Mouse (Mus musculus): ENCODE results near the gene Hs6st3.

Hs6st3 gene

DNA sequence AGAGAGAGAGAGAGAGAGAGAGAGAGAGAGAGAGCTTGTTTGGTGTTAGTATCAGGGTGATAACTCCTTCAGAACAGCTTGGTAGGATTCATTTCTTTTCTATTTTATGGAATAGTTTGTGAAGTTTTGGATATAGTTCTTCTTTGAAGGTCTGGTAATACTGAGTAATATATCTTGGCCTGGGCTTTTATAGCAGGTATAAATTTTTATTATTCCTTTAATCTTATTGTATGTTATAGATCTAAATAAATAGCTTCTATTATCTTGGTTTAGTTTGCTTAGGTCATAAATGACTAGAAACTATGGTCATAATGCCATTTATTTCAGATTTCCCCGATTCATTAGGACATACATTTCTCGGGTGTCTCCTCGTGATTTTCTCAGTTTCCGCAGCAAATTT is 675.8 kb downstream of the Hs6st3 start:
- TF ChIP-seq CTCF (conservative IDR thresholded peaks at IDR 0.05; ENCODE audit: low read length) (no peak), POU5F1 (IDR thresholded peaks at IDR 0.05; ENCODE audit: borderline replicate concordance, low read length) (no peak), NANOG (IDR thresholded peaks at IDR 0.05; ENCODE audit: borderline replicate concordance, low read length) (no peak)
- no peak overlapping the region for H3K4me3 ChIP-seq (replicated peaks; ENCODE audit: low read length)
- no peaks in the 10 kb centered on the region for H3K4me1 ChIP-seq (replicated peaks; ENCODE audit: low read depth, low read length)
- H3K27me3 ChIP-seq (ENCODE audit: insufficient read depth, low read length), result no peaks in the 10 kb centered on the region
- H3K9me3 ChIP-seq (ENCODE audit: low read length), result no peaks in the 10 kb centered on the region
- H3K36me3 ChIP-seq (ENCODE audit: insufficient read depth, low read length), result no peaks in the 10 kb centered on the region

DNA sequence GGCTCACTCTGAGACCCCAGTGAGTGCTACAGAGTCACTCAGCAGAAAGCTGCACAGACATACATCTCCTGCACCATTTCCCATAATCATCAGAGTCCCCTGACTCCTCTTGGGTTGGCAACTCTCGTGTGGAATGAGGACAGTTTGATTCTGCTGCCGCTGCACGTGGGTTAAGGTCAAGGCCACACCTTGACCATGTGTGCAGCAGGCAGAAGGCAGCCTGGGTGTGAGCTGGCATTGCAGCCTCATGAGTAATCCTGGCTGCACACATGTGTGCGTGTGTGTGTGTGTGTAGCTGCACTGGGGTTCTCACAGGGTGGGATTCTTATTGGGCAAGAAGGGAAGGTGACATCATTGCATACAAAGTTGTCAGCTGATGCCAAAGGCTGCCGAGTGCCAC is 677.5 kb downstream of the Hs6st3 start:
- Histone ChIP-seq H3K36me3 (ENCODE audit: insufficient read depth, low read length) (no peaks in the 10 kb centered on the region), H3K9me3 (ENCODE audit: low read length) (no peaks in the 10 kb centered on the region), H3K27me3 (ENCODE audit: insufficient read depth, low read length) (no peaks in the 10 kb centered on the region), H3K4me1 (replicated peaks; ENCODE audit: low read depth, low read length) (no peaks in the 10 kb centered on the region), H3K4me3 (replicated peaks; ENCODE audit: low read length) (no peak overlapping the region)
- TF ChIP-seq NANOG (IDR thresholded peaks at IDR 0.05; ENCODE audit: borderline replicate concordance, low read length) (no peak), POU5F1 (IDR thresholded peaks at IDR 0.05; ENCODE audit: borderline replicate concordance, low read length) (no peak), CTCF (conservative IDR thresholded peaks at IDR 0.05; ENCODE audit: low read length) (no peak)

DNA sequence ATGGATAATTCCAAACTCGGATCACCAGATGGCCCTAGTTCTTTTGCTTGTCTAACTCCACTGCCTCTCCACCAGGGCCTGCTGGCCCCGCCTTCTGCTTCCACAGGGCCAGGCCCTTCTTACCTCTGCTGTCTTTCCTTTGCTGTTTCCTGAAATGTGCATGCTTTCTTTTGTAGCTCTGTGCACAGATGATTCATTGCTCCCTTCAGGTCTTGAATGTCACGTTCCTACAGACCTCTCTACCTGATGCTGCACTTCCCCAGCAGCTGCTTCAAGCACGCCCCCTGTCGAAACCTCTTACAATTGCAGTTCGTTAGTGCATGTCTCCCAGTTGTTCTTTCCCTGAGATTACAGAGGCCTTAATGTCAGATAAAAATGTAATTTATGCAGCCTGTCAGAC is 682.4 kb downstream of the Hs6st3 start:
- TF ChIP-seq CTCF (conservative IDR thresholded peaks at IDR 0.05; ENCODE audit: low read length), result peak; percentile 43
- no peak for TF ChIP-seq POU5F1 (IDR thresholded peaks at IDR 0.05; ENCODE audit: borderline replicate concordance, low read length)
- no peaks in the 10 kb centered on the region for H3K4me1 ChIP-seq (replicated peaks; ENCODE audit: low read depth, low read length)
- H3K36me3 ChIP-seq (ENCODE audit: insufficient read depth, low read length), result no peaks in the 10 kb centered on the region
- no peaks in the 10 kb centered on the region for H3K27me3 ChIP-seq (ENCODE audit: insufficient read depth, low read length)
- no peaks in the 10 kb centered on the region for H3K9me3 ChIP-seq (ENCODE audit: low read length)
- H3K4me3 ChIP-seq (replicated peaks; ENCODE audit: low read length), result no peak overlapping the region

DNA sequence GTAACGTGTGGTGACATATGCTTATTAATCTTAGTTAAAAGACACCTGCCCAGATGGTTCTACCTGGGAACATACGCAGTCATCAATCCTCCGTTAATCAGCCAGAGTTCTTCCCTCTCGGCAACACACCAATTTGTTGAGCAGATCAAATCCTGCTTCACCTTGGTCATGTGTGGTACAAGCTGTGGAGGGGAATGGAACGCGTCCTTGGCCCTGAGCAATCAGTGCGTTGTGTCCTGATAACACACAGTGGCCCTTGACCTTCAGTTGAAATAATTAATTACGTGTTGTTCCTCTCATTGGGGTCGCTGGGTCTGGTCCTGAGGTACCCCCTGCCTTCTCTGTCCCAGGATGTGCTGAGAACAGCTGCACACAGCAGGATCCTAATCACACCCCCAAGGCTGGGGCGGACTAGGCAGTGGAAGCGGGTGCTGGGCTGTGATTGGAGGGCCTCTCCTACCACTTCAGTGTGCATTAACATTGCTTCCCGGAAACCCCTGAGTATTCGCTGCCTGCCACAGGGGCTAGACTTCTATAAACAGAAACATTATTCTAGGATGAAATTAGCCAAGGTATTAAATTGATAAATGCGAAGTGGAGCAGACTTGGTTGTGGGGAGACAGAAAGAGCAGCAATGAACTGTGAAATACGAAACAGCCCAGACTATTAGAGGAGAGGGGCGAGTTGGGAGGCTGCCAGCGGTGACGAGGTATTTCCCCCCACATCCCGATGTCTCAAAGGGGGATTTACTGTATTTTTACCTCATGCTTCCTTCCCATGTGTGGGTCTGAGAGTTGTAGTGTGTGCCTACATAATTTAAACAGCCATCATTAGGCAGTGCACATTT is 693.2 kb downstream of the Hs6st3 start:
- Histone ChIP-seq H3K36me3 (ENCODE audit: insufficient read depth, low read length) (no peaks in the 10 kb centered on the region), H3K4me3 (replicated peaks; ENCODE audit: low read length) (no peak overlapping the region), H3K27me3 (ENCODE audit: insufficient read depth, low read length) (no peaks in the 10 kb centered on the region), H3K9me3 (ENCODE audit: low read length) (peaks cover 5% of the 10 kb centered on the region; the same call in 1 of the 2 replicates), H3K4me1 (replicated peaks; ENCODE audit: low read depth, low read length) (no peaks in the 10 kb centered on the region)
- TF ChIP-seq POU5F1 (IDR thresholded peaks at IDR 0.05; ENCODE audit: borderline replicate concordance, low read length) (no peak), CTCF (conservative IDR thresholded peaks at IDR 0.05; ENCODE audit: low read length) (no peak), NANOG (IDR thresholded peaks at IDR 0.05; ENCODE audit: borderline replicate concordance, low read length) (no peak)

DNA sequence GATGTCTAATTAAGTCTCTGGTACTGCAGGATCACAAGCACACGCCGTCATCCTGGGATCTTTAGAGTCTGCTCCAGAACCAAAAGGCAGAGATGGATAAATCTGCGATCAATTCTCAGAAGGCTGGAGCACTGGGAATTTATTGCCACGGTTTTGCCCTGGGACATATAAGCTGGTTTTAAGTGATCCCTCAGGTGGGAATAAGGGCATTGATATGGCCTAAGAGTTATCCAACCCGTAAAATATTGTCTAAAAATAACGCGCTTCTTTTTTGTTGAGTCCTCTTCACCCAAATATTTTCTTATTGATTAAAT is 693.8 kb downstream of the Hs6st3 start:
- Histone ChIP-seq H3K9me3 (ENCODE audit: low read length) (peaks cover 5% of the 10 kb centered on the region; the same call in 1 of the 2 replicates), H3K4me3 (replicated peaks; ENCODE audit: low read length) (no peak overlapping the region), H3K27me3 (ENCODE audit: insufficient read depth, low read length) (no peaks in the 10 kb centered on the region), H3K4me1 (replicated peaks; ENCODE audit: low read depth, low read length) (no peaks in the 10 kb centered on the region), H3K36me3 (ENCODE audit: insufficient read depth, low read length) (no peaks in the 10 kb centered on the region)
- TF ChIP-seq NANOG (IDR thresholded peaks at IDR 0.05; ENCODE audit: borderline replicate concordance, low read length) (no peak), CTCF (conservative IDR thresholded peaks at IDR 0.05; ENCODE audit: low read length) (no peak), POU5F1 (IDR thresholded peaks at IDR 0.05; ENCODE audit: borderline replicate concordance, low read length) (no peak)

DNA sequence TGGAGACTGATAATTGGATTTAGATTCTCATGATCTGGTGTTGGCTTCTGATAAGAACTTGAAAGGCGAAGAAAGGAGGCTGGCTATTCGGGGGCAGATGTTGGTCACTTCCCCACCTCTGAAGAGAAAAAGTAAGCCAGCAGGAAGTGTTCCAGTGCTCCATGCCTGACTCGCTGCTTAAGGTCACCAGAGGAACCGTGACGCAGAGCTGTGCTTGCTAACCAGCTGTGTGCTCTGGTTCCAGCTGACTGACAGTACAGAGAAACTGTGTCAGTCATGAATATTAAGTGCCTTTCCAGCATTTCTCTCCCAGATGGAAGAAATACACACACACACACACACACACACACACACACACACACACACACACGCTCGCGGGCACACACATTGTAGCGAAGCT is 694.8 kb downstream of the Hs6st3 start:
- no peaks in the 10 kb centered on the region for H3K36me3 ChIP-seq (ENCODE audit: insufficient read depth, low read length)
- H3K4me3 ChIP-seq (replicated peaks; ENCODE audit: low read length), result no peak overlapping the region
- no peaks in the 10 kb centered on the region for H3K4me1 ChIP-seq (replicated peaks; ENCODE audit: low read depth, low read length)
- peaks cover 5% of the 10 kb centered on the region; the same call in 1 of the 2 replicates for H3K9me3 ChIP-seq (ENCODE audit: low read length)
- no peaks in the 10 kb centered on the region for H3K27me3 ChIP-seq (ENCODE audit: insufficient read depth, low read length)
- TF ChIP-seq POU5F1 (IDR thresholded peaks at IDR 0.05; ENCODE audit: borderline replicate concordance, low read length) (no peak), NANOG (IDR thresholded peaks at IDR 0.05; ENCODE audit: borderline replicate concordance, low read length) (no peak), CTCF (conservative IDR thresholded peaks at IDR 0.05; ENCODE audit: low read length) (no peak)

DNA sequence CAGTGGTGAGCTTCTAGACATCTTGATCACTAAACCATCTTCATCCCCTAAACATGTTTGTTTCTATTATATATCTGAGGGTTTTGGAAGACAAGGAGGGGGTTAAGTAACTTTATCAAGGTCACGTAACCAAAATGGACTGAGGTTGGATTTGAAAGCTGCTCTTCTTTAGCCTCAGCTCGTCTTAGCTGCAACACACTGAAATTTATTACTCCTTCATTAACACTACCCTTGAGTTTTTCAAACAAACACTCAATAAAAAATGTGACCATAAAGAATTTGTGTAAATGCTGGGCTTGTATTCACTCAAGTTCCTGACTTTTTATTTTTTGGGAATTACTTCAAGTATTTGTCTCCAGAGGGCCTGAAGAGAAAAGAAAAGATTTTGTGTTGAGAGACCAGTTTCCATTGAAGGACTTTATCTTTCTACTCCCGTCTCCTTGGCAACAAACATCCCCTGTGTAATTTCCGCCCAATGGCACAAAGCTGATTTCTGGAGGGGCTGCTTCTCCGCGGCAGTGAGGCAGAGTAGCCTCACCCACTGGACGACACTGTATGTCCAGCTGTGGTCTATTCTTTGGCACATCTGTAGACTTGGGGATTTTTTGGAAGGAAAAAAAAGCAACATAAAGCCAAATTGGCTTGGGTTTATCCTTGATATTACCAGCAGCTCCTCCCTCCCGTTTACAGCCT is 696.0 kb downstream of the Hs6st3 start:
- peaks cover 14% of the 10 kb centered on the region for H3K9me3 ChIP-seq (ENCODE audit: low read length)
- no peak overlapping the region for H3K4me3 ChIP-seq (replicated peaks; ENCODE audit: low read length)
- no peaks in the 10 kb centered on the region for H3K4me1 ChIP-seq (replicated peaks; ENCODE audit: low read depth, low read length)
- no peaks in the 10 kb centered on the region for H3K36me3 ChIP-seq (ENCODE audit: insufficient read depth, low read length)
- TF ChIP-seq CTCF (conservative IDR thresholded peaks at IDR 0.05; ENCODE audit: low read length) (no peak), POU5F1 (IDR thresholded peaks at IDR 0.05; ENCODE audit: borderline replicate concordance, low read length) (no peak), NANOG (IDR thresholded peaks at IDR 0.05; ENCODE audit: borderline replicate concordance, low read length) (no peak)
- H3K27me3 ChIP-seq (ENCODE audit: insufficient read depth, low read length), result no peaks in the 10 kb centered on the region

DNA sequence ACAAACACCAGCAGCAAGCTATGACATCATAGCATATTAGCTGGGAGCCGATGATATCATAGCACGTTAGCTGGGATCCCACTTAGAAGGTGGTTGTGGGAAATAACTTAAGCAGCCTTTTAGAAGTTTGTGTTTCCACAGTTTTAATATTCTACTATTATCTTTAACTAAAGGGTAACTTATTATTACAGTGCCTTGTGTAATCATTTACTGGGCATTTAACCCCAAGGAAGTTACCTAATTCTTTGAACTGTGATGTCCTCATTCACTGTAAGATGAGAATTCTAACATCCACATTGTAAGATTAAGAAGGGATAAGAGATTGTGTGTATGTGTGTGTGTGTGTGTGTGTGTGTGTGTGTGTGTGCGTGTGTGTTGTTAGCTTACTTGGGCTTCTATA is 697.9 kb downstream of the Hs6st3 start:
- Histone ChIP-seq H3K27me3 (ENCODE audit: insufficient read depth, low read length) (no peaks in the 10 kb centered on the region), H3K9me3 (ENCODE audit: low read length) (peaks cover 14% of the 10 kb centered on the region), H3K4me1 (replicated peaks; ENCODE audit: low read depth, low read length) (no peaks in the 10 kb centered on the region), H3K4me3 (replicated peaks; ENCODE audit: low read length) (no peak overlapping the region), H3K36me3 (ENCODE audit: insufficient read depth, low read length) (no peaks in the 10 kb centered on the region)
- no peak for TF ChIP-seq CTCF (conservative IDR thresholded peaks at IDR 0.05; ENCODE audit: low read length)
- TF ChIP-seq NANOG (IDR thresholded peaks at IDR 0.05; ENCODE audit: borderline replicate concordance, low read length), result no peak
- no peak for TF ChIP-seq POU5F1 (IDR thresholded peaks at IDR 0.05; ENCODE audit: borderline replicate concordance, low read length)
